Mouse (Mus musculus): ENCODE results near the gene Slc6a5. TPM values are rescaled to one million over a fixed set of nuclear protein-coding genes. Genes with fewer than 3 reads are reported as not detected.

The Slc6a5 gene
- not detected in 2 replicates for polyA plus RNA-seq (2012; rRNA removed)

GRCm38 (mm10) chr7:49909850-49910249 lies at the start of gene Slc6a5:
TSS of gene Slc6a5 (plus strand) at chr7:49910146.

GRCm38 (mm10) chr7:49974841-49975440 lies 65.0 kb downstream of the Slc6a5 start, which contains the start of gene Nell1:
TSS of gene Nell1 (plus strand) at chr7:49974864.

Other genes starting within 250 kb of the Slc6a5 start
- 16.5 and 19.1 TPM in 2 replicates for gene Htatip2, start 151.0 kb upstream of the Slc6a5 start, polyA plus RNA-seq (2012; rRNA removed)
- gene Prmt3, start 131.8 kb upstream of the Slc6a5 start, polyA plus RNA-seq (2012; rRNA removed), result 13.0 and 13.9 TPM in 2 replicates
- gene Nell1, start 64.7 kb downstream of the Slc6a5 start, polyA plus RNA-seq (2012; rRNA removed), result 0.02 and 0.10 TPM in 2 replicates

Data from liver, embryonic 14 days (tissue).